Mouse (Mus musculus) neural tube, embryonic 13.5 days (tissue): ENCODE data around the gene Rab3ip. TPM values are rescaled to one million over a fixed set of nuclear protein-coding genes. Genes with fewer than 3 reads are reported as not detected.

Experiments
- ATAC-seq: fragments of 200-750 bp; cut with Nextera tagmentation; 2 replicates; pipeline ENCODE4 v1.8.0; 2017; ENCODE audit warnings: low read depth, mild to moderate bottlenecking, moderate TSS enrichment, moderate library complexity
- H3K27ac ChIP-seq: fragments of 300-500 bp; sonication (generic); replicated peaks from 2 replicates; pipeline ENCODE4 v1.5.1; 2015; ENCODE audit warnings: moderate library complexity, mild to moderate bottlenecking, inconsistent platforms
- H3K27me3 ChIP-seq: fragments of 300-500 bp; sonication (generic); 2 replicates; pipeline ENCODE4 v1.6.1; 2015; ENCODE audit warnings: mild to moderate bottlenecking, inconsistent platforms
- H3K36me3 ChIP-seq: fragments of 300-500 bp; sonication (generic); 2 replicates; pipeline ENCODE4 v1.6.1; 2015; ENCODE audit warnings: mild to moderate bottlenecking, inconsistent platforms
- H3K4me1 ChIP-seq: fragments of 300-500 bp; sonication (generic); replicated peaks from 2 replicates; pipeline ENCODE4 v1.6.1; 2015; ENCODE audit warnings: inconsistent platforms
- H3K4me2 ChIP-seq: fragments of 300-500 bp; sonication (generic); 2 replicates; pipeline ENCODE4 v1.6.1; 2015; ENCODE audit warnings: inconsistent platforms, mild to moderate bottlenecking, moderate library complexity
- H3K4me3 ChIP-seq: fragments of 300-500 bp; sonication (generic); 2 replicates; pipeline ENCODE4 v1.5.1; 2015; ENCODE audit warnings: mild to moderate bottlenecking, inconsistent platforms
- H3K9ac ChIP-seq: fragments of 300-500 bp; sonication (generic); 2 replicates; pipeline ENCODE4 v1.6.1; 2015; ENCODE audit warnings: moderate library complexity, mild to moderate bottlenecking, inconsistent platforms
- H3K9me3 ChIP-seq: fragments of 300-500 bp; sonication (generic); 2 replicates; pipeline ENCODE4 v1.6.1; 2016; ENCODE audit warnings: inconsistent platforms
- WGBS: fragments of 180-500 bp; shearing (Covaris S2); methylation state at CpG from one replicate; pipeline ENCODE4 v1.1.7; 2015; 5-methylcytosine and 5-hydroxymethylcytosine counted together
- polyA plus RNA-seq: library from polyadenylated mRNA; unstranded; fragments of >200 nt; fragmentation: Nextera tagmentation; extraction: Ambion mirVana; gene quantifications from 2 replicates; pipeline ENCODE4 v1.2.1, GENCODE M21; 2015

Gene Rab3ip
- polyA plus RNA-seq, 1 experiment from 2014 or later = 50.8 TPM

DNA sequence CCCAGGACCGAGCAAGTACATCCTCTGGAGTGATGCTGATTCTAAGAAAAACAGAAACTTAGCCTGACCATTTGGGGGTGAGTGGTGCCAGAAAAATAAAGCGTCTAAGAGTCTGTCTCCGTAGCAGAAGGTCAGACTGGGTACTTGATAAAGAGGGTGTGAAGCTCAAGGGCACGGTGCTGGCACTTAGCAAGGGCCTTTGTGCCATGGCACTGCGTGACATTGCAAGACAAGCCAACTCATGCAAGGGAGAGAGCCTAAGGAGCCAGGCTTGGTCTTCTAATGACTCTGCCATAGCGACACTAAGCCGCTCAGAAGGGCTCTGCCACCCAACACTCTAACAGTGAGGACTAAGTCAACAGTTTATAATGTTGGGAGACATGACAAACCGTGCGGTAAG is 28.3 kb upstream of the Rab3ip start:
- no peak overlapping the region for H3K27ac ChIP-seq
- H3K4me3 ChIP-seq = no peak overlapping the region
- no peaks in the 10 kb centered on the region for H3K36me3 ChIP-seq
- H3K4me1 ChIP-seq = no peaks in the 10 kb centered on the region
- no peak overlapping the region for H3K4me2 ChIP-seq
- no peak overlapping the region for H3K9ac ChIP-seq
- no peak for ATAC-seq
- WGBS = 90% methylated on average over 9 of the region's 9 CpGs
- no peaks in the 10 kb centered on the region for H3K27me3 ChIP-seq
- H3K9me3 ChIP-seq = no peaks in the 10 kb centered on the region

DNA sequence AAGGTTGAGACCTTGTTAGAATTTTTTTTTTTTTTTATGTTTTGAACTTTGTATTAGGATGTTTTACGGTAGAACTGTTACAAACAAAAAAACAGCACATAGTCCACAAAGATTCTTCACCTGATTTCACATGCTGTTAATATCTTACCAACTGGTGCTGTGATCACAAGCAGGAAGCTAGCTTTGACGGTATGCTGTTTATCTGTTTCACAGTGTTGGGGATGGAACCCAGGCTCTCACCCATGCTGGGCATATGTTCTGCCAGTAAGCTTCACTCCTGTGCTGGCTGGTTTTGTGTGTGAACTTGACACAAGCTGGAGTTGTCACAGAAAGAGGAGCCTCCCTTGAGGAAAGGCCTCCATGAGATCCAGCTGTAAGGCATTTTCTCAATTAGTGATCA is 27.3 kb upstream of the Rab3ip start:
- H3K27me3 ChIP-seq = no peaks in the 10 kb centered on the region
- H3K9me3 ChIP-seq = no peaks in the 10 kb centered on the region
- 83% methylated on average over 2 of the region's 2 CpGs for WGBS
- no peak for ATAC-seq
- H3K9ac ChIP-seq = no peak overlapping the region
- no peak overlapping the region for H3K27ac ChIP-seq
- H3K4me3 ChIP-seq = no peak overlapping the region
- no peaks in the 10 kb centered on the region for H3K36me3 ChIP-seq
- no peak overlapping the region for H3K4me2 ChIP-seq
- H3K4me1 ChIP-seq = no peaks in the 10 kb centered on the region

GRCm38 (mm10) chr10:116977455-116977854 is 26.9 kb upstream of the Rab3ip start:
- no peak for ATAC-seq
- Histone ChIP-seq H3K9ac (no peak overlapping the region), H3K27me3 (no peaks in the 10 kb centered on the region), H3K4me1 (no peaks in the 10 kb centered on the region), H3K4me2 (no peak overlapping the region), H3K36me3 (no peaks in the 10 kb centered on the region), H3K27ac (no peak overlapping the region), H3K4me3 (no peak overlapping the region), H3K9me3 (no peaks in the 10 kb centered on the region)
- 57% methylated on average over 4 of the region's 4 CpGs for WGBS

GRCm38 (mm10) chr10:116972509-116972908 is 21.9 kb upstream of the Rab3ip start, which contains the start of gene Gm10271:
TSS of gene Gm10271 (minus strand) at chr10:116972609.
- ATAC-seq = no peak
- Histone ChIP-seq H3K4me2 (no peak within 1 kb of the TSS), H3K4me3 (no peak within 1 kb of the TSS), H3K9me3 (no peaks in the 10 kb centered on the region), H3K27ac (no peak within 1 kb of the TSS), H3K9ac (no peak within 1 kb of the TSS), H3K27me3 (no peaks in the 10 kb centered on the region), H3K4me1 (no peaks in the 10 kb centered on the region), H3K36me3 (no peaks in the 10 kb centered on the region)
- 97% methylated on average over 6 of the region's 6 CpGs for WGBS

DNA sequence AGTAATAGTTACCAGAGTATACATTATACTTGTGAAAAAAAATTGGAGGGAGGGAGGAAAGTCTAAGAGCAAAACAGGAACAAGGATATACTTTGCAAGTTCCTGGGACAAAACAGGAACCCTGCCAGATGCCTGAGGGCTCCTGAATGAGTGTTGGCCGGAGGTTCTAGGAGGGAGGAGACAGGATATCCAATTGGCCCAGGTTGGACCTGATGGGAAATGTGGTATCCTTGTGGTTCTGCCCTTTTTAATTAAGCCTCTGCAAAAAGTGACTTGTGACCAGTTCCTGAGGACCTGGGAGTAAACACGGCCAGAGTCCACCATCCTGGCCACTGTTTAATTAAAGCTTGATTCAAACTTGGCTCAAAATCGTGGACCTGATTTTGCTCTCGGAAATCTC is 18.2 kb upstream of the Rab3ip start:
- no peaks in the 10 kb centered on the region for H3K27me3 ChIP-seq
- no peak for ATAC-seq
- H3K9me3 ChIP-seq = no peaks in the 10 kb centered on the region
- H3K4me2 ChIP-seq = no peak overlapping the region
- H3K9ac ChIP-seq = no peak overlapping the region
- H3K36me3 ChIP-seq = no peaks in the 10 kb centered on the region
- H3K4me3 ChIP-seq = no peak overlapping the region
- H3K27ac ChIP-seq = no peak overlapping the region
- WGBS = 91% methylated on average over 4 of the region's 4 CpGs
- no peaks in the 10 kb centered on the region for H3K4me1 ChIP-seq

- Histone ChIP-seq H3K4me3 (no peak overlapping the region), H3K27ac (no peak overlapping the region), H3K36me3 (no peaks in the 10 kb centered on the region), H3K27me3 (no peaks in the 10 kb centered on the region), H3K4me2 (no peak overlapping the region), H3K9ac (no peak overlapping the region), H3K4me1 (no peaks in the 10 kb centered on the region), H3K9me3 (no peaks in the 10 kb centered on the region)
- WGBS = 86% methylated on average over 6 of the region's 6 CpGs
- no peak for ATAC-seq
Observed at GRCm38 (mm10) chr10:116966065-116966464, 15.5 kb upstream of the Rab3ip start.

GRCm38 (mm10) chr10:116965297-116965696 is 14.7 kb upstream of the Rab3ip start:
- Histone ChIP-seq H3K9me3 (no peaks in the 10 kb centered on the region), H3K27ac (no peak overlapping the region), H3K4me3 (no peak overlapping the region), H3K4me1 (no peaks in the 10 kb centered on the region), H3K9ac (no peak overlapping the region), H3K27me3 (no peaks in the 10 kb centered on the region), H3K4me2 (no peak overlapping the region), H3K36me3 (no peaks in the 10 kb centered on the region)
- no peak for ATAC-seq
- 82% methylated on average over 5 of the region's 5 CpGs for WGBS

- no peaks in the 10 kb centered on the region for H3K9me3 ChIP-seq
- no peaks in the 10 kb centered on the region for H3K4me1 ChIP-seq
- H3K9ac ChIP-seq = no peak overlapping the region
- no peaks in the 10 kb centered on the region for H3K27me3 ChIP-seq
- H3K4me2 ChIP-seq = no peak overlapping the region
- WGBS = 86% methylated on average over 4 of the region's 4 CpGs
- H3K4me3 ChIP-seq = no peak overlapping the region
- H3K27ac ChIP-seq = no peak overlapping the region
- H3K36me3 ChIP-seq = no peaks in the 10 kb centered on the region
- no peak for ATAC-seq
Observed at GRCm38 (mm10) chr10:116964571-116964970, 14.0 kb upstream of the Rab3ip start.

- 82% methylated on average over 11 of the region's 11 CpGs for WGBS
- no peak overlapping the region for H3K4me3 ChIP-seq
- H3K27ac ChIP-seq = no peak overlapping the region
- H3K36me3 ChIP-seq = no peaks in the 10 kb centered on the region
- ATAC-seq = no peak
- H3K4me2 ChIP-seq = no peak overlapping the region
- H3K4me1 ChIP-seq = no peaks in the 10 kb centered on the region
- no peaks in the 10 kb centered on the region for H3K27me3 ChIP-seq
- H3K9me3 ChIP-seq = no peaks in the 10 kb centered on the region
- no peak overlapping the region for H3K9ac ChIP-seq
Observed at GRCm38 (mm10) chr10:116964084-116964483, 13.5 kb upstream of the Rab3ip start.

DNA sequence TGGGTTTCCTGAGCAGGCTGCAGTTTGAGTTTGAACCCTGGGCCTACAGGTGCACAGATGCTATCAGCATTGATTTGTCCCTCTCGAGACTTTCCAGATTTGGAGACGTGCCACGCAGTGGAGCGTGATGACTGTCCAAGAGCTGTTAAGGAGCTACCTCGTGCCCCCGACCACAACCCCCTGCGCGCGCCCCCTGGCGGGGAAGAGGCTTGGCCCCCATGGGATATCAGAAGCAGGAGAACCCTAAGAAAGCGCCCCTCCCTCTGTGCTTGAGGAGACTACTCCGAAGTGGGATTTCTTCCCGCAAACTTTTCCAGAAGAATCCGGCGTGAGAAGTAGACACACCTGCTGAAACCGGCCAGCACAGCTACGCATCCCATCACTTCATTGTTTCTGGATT is 12.2 kb upstream of the Rab3ip start:
- H3K27ac ChIP-seq = no peak overlapping the region
- no peaks in the 10 kb centered on the region for H3K27me3 ChIP-seq
- H3K4me1 ChIP-seq = no peaks in the 10 kb centered on the region
- 66% methylated on average over 17 of the region's 17 CpGs for WGBS
- no peak overlapping the region for H3K9ac ChIP-seq
- ATAC-seq = no peak
- no peaks in the 10 kb centered on the region for H3K9me3 ChIP-seq
- H3K4me3 ChIP-seq = no peak overlapping the region
- H3K4me2 ChIP-seq = no peak overlapping the region
- no peaks in the 10 kb centered on the region for H3K36me3 ChIP-seq

- no peaks in the 10 kb centered on the region for H3K4me1 ChIP-seq
- 85% methylated on average over 14 of the region's 14 CpGs for WGBS
- no peak overlapping the region for H3K4me3 ChIP-seq
- no peak overlapping the region for H3K4me2 ChIP-seq
- no peak overlapping the region for H3K27ac ChIP-seq
- ATAC-seq = no peak
- H3K9ac ChIP-seq = no peak overlapping the region
- no peaks in the 10 kb centered on the region for H3K27me3 ChIP-seq
- no peaks in the 10 kb centered on the region for H3K36me3 ChIP-seq
- H3K9me3 ChIP-seq = no peaks in the 10 kb centered on the region
Observed at GRCm38 (mm10) chr10:116962152-116962551, 11.6 kb upstream of the Rab3ip start.

- ATAC-seq = no peak
- no peak overlapping the region for H3K4me2 ChIP-seq
- H3K9ac ChIP-seq = no peak overlapping the region
- no peak overlapping the region for H3K27ac ChIP-seq
- WGBS = 59% methylated on average over 5 of the region's 5 CpGs
- H3K36me3 ChIP-seq = no peaks in the 10 kb centered on the region
- H3K9me3 ChIP-seq = no peaks in the 10 kb centered on the region
- no peaks in the 10 kb centered on the region for H3K27me3 ChIP-seq
- H3K4me1 ChIP-seq = no peaks in the 10 kb centered on the region
- no peak overlapping the region for H3K4me3 ChIP-seq
Observed at GRCm38 (mm10) chr10:116957867-116958551, 7.4 kb upstream of the Rab3ip start.

DNA sequence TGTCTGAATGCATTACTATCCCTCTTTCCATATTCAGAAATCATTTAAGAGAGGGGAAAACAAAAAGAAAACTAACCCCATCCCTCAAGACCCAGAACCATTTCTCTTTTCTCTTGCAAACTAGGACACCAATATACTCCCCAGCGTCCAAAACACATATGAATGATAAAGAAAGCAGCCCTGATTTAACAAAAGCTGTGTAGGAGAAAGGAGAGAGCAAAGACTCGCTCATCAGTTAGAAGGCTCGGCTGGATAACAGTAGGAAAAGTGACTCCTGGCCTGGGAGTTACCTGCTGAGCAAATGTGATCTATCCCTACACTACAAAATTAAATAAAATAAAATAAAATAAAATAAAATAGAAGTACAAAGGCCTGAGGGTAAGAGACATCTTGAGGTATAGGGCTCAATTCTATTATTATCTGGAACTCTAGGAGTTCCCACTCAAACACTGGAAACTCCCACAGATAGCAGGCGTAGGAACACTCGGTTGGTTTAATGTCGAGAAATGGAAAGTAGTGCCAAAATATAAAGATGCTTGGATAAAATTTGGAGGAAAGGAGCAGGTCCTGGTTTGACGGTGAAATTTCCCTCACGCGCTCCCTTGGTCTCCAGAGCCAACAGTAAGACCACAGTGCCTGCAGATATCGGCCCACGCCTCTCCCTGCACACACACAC is 6.1 kb upstream of the Rab3ip start:
- 92% methylated on average over 11 of the region's 11 CpGs for WGBS
- Histone ChIP-seq H3K27ac (no peak overlapping the region), H3K27me3 (no peaks in the 10 kb centered on the region), H3K4me3 (no peak overlapping the region), H3K36me3 (no peaks in the 10 kb centered on the region), H3K9me3 (no peaks in the 10 kb centered on the region), H3K4me1 (no peaks in the 10 kb centered on the region), H3K4me2 (no peak overlapping the region), H3K9ac (no peak overlapping the region)
- no peak for ATAC-seq
